Mouse (Mus musculus) CD4-positive, CD25-positive, alpha-beta regulatory T cell, adult 4 months (primary cell): ENCODE data around the gene Slc36a3. TPM values are rescaled to one million over a fixed set of nuclear protein-coding genes. Genes with fewer than 3 reads are reported as not detected.

ENCODE experiments used
- ATAC-seq: one replicate; pipeline ENCODE4 v1.8.0; 2017
- polyA plus RNA-seq, 2 experiments: library from polyadenylated mRNA; unstranded; fragments of 100-300 nt; shearing (Covaris generic); gene quantifications; one replicate each; pipeline ENCODE4 v1.2.1; 2017

Gene Slc36a3
- under 1 TPM; 0.36 to 0.58 TPM for polyA plus RNA-seq

GRCm38 (mm10) chr11:55151608-55152007 is at the start of gene Slc36a3:
Slc36a3 (minus strand) TSS chr11:55151708.
- ATAC-seq: no peak

- ATAC-seq: peak; percentile 51
Measured at GRCm38 (mm10) chr11:55197740-55198510, 46.4 kb upstream of the Slc36a3 start.

DNA sequence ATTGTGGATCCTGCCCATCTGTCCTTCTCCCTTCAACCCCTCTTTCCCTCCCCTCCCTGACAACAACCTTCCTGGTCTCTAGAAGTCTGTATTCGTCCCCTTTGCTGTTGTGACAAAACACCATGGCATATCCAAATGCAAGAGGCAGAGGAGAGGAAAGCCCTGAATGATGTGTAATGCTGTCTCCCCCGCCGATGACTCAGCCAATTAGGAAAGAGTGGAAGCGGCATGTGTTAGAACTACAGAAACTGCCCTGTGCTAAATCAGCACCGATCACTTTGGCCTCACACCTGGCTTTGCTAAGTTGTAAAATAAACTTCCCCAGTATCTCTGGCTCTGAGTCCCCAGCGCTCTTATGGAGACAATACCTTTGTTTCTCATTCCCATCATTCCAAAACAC is 45.6 kb upstream of the Slc36a3 start:
- no peak for ATAC-seq

GRCm38 (mm10) chr11:55190216-55190615 is 38.7 kb upstream of the Slc36a3 start:
- no peak for ATAC-seq

- no peak for ATAC-seq
Measured at GRCm38 (mm10) chr11:55187777-55188176, 36.3 kb upstream of the Slc36a3 start.

DNA sequence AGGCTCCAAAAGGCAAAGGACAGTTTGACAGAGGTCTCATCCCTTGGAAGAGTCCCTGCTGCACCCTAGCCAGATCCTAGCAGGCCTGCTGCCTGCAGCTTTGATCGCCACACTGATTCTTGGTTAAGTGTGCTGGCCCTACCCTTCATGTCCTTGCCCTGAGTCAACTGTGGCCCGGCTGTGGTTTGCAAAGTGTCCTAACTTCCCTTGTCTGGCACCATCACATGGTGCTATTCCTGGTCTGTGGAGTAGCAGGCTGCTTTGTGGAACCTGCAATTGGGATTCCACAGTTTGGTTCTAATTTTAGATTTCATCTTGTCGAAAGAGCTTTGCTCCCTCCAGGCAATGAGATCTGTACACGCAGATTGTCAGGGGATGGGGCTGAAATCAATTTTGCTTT is 35.8 kb upstream of the Slc36a3 start:
- ATAC-seq: no peak

GRCm38 (mm10) chr11:55184733-55185291 is 33.3 kb upstream of the Slc36a3 start, which contains the start of gene Slc36a2:
Slc36a2 (minus strand) TSS chr11:55185077.
- ATAC-seq: no peak

GRCm38 (mm10) chr11:55184246-55184645 is 32.7 kb upstream of the Slc36a3 start:
- ATAC-seq: no peak

DNA sequence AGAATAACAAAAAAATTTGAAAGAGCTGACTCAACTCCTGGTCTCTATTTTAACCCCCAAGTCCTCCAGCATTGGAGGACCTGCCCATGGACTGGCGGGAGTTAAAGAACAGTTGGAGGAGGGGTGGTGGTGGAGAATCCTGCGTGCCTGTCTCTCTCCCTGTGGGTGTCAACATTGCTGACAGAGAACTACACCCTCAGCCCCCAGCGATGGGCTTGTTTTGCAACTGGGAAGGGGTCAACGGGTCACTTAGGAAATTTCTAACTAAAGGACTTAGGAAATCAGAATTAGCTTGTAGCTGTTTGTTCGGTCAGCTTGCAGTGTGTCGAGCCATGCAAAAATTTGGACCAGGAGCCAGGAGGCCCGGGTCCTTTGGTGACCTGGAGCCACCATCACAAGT is 31.6 kb upstream of the Slc36a3 start:
- no peak for ATAC-seq

GRCm38 (mm10) chr11:55179856-55180255 is 28.3 kb upstream of the Slc36a3 start:
- ATAC-seq: no peak

GRCm38 (mm10) chr11:55178830-55179229 is 27.3 kb upstream of the Slc36a3 start:
- no peak for ATAC-seq

DNA sequence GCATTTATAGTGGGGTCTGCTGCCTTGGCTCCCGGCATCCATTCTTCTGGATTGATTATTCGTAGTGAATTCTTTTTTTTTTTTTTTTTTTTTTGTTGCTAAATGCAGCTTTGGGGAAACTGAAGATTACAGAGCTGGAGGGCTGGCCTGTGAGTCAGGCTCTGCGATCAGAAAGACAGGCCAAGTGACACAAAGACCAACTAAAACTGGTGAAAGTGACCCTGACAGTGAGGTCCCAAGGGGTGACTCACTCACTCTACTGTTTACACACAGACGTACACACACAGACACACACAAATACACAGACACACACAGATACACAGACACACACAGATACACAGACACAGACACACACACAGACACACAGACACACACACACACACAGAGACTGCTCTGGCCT is 19.0 kb upstream of the Slc36a3 start:
- no peak for ATAC-seq

DNA sequence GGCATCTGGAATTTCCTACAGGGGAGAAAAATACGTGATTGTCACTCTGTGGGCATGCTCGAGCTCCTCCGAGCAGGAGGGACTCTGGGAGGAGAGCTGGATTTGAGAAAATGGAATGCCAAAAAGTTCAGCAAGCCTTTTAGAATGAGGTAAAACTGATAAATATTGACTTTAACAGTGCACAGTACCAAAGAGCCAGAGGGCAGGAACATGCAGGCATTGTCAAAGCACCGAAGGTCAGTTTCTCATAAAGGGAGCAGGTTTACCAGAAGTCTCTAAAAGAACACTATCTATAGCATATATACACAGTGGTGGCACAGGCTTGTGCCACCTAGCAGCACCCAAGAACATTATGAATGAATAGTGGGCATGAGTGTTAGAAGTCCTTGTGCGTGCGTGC is 17.4 kb upstream of the Slc36a3 start:
- ATAC-seq: no peak

DNA sequence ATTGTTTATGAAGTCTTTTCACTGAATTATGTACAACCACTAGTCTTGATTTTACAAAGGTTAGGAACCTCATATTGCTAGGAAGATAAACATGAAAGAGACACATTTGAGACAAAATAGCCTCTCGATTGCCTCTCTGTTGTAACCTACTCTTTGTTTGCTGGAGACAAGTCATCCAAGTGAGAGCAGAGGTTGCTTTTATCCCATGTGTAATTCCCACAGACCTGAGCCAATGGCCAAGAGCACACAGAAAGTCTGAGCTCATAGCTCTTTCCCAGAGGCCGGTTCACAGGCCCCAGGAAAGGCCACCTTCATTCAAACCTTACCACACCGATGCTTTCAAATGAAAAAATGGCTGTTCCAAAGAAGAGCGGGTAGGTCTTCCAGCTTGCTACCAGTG is 17.0 kb upstream of the Slc36a3 start:
- ATAC-seq: no peak

DNA sequence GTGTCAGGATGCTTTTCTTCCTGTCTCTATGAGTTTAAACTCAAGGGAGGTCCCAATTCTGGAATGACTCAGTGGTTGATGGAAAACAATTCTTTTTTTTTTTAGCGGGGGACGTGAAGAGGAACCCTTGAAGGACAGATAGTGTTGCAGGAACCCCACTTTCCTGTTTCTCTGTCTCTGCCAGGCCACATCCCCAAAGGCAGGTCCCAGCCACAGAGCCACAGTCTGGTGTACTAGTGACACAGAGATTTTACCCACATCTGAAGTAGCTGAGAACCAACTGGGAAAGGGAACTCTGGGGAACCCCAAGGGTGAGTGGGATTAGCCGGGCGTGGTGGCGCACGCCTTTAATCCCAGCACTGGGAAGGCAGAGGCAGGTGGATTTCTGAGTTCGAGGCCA is 14.2 kb upstream of the Slc36a3 start:
- ATAC-seq: no peak

DNA sequence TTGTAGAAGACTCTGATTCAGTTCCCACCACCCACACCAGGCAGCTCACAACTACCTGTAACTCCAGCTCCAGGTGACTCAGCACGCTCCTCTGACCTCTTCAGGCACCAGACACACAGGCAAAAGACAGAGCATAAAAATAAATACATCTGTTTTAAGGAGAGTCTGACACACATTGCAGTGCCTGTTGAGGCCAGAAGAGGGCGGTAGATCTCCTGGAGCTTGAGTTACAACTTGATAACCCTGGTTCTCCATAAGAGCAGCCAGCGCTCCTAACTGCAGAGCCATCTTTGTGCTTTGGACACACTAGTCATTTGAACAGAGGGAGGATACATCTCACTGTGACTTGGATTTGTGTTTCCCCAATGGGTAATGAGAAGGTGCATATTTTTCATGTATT is 13.2 kb upstream of the Slc36a3 start:
- ATAC-seq: no peak

- ATAC-seq: peak; percentile 51
Measured at GRCm38 (mm10) chr11:55162670-55163069, 11.2 kb upstream of the Slc36a3 start.

DNA sequence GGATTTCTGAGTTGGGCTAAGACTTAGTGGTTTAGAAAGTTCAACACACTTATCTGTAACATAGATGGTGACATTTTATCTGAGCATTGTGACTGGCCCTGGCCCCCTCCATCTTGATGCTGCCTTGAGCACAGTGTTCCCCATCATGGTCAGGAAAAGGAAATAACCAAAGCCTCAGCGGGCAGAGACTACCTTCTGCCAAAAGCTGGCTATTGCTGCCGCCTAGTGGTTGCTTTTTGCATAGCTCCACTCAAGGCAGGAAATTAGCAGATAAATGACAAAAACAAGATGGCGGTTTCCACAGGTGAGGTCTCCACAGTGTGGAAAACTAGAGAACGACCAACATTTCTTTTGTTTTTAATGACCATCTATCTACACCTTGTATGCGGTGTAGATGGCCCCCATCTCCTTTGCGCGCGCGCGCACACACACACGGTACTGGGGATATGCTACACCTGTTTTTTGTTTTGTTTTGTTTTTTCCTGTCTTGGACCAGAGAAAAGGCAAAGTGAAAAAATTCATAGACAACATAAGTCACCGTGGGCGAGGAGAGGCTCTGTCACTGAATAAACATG is 7.4 kb upstream of the Slc36a3 start:
- ATAC-seq: peak; percentile 84

DNA sequence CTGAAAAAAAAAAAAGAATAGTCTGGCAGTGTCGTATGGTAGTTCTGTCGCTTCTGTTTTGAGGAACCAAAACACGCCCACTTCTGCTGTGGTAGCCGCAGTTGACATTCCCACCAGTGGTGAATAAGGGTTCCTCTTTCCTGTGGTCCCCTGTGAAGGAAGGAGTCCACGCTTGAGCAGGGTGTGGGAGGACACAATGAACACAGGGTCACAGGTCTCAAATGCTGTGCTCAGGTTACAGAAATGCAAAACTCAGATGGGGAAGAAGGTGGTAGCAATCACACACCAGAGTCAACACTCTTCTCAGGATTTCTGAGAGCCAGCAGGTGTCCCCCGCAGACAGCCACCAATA is 3.5 kb upstream of the Slc36a3 start:
- peak; percentile 27 for ATAC-seq

DNA sequence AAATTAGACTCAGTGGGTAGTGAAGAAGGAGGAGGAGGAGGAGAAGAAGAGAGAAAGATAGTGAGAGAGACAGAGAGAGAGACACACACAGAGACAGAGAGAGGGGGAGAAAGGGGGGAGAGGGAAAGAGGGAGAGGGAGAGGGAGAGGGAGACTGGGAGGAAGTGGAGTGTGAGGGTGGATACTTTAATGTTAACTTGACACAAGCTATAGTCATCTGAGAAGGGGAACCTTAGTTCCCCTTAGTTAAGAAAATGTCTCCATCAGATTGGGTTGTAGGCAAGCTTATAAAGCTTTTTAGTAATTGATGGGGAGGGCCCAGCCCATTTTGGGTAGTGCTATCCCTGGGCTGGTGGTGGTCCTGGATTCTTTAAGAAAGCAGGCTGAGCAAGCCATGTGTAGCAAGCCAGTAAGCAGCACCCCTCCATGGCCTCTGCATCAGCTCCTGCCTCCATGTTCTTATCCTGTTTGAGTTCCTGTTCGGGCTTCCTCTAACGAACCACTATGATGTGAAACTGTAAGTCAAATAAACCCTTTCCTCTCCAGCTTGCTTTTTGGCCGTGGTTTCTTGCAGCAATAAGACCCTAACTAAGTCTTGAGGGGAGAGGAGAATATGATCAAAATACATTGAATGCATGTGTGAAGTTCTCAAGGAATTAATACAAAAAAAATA is 3.0 kb upstream of the Slc36a3 start:
- no peak for ATAC-seq

- ATAC-seq: peak; percentile 85
Measured at GRCm38 (mm10) chr11:55148461-55148860, 3.0 kb downstream of the Slc36a3 start.

- ATAC-seq: no peak
Measured at GRCm38 (mm10) chr11:55147423-55147822, 4.1 kb downstream of the Slc36a3 start.

GRCm38 (mm10) chr11:55146855-55147254 is 4.7 kb downstream of the Slc36a3 start:
- no peak for ATAC-seq

GRCm38 (mm10) chr11:55144011-55144410 is 7.5 kb downstream of the Slc36a3 start:
- ATAC-seq: no peak
